Mouse (Mus musculus) T-helper 1 cell (primary cell): ENCODE measurements at regions not wholly inside any gene's neighbourhood (a gene's known extent, or its start where the extent isn't known, plus 50 kb on each side); places are given as distances from the start of the nearest gene placed in this dataset.

Source experiments
- in situ Hi-C: fragments of 300-600 bp; cut with MboI, MseI; formaldehyde crosslinking; loops from one replicate; pipeline ENCODE4 v1.15.1; 2025; ENCODE audit warnings: high pct_unique_total_duplicates

DNA sequence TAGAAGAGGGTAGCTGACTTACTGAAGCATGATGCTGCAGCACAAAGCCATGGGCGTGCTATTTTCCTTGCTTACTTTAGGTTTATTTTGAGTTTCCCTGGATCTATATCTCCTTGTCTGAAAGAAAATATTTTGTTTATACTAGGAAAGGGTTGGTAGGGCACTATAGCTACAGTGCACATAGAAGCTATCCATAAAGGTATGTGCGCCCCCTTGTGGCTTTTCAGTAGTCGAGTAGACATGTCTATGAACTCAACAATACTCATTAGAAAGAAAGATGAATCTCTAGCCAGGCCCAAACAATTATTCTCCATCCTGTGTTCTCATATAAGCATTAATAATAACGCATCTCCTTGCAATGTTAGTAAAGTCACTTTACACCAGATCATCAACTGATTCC is 114.3 kb downstream of the Rab38 start:
- in situ Hi-C loops, result loop anchor here (10.0 kb wide), 1 partner anchor 200 kb away; no protein-coding TSS in a partner anchor

DNA sequence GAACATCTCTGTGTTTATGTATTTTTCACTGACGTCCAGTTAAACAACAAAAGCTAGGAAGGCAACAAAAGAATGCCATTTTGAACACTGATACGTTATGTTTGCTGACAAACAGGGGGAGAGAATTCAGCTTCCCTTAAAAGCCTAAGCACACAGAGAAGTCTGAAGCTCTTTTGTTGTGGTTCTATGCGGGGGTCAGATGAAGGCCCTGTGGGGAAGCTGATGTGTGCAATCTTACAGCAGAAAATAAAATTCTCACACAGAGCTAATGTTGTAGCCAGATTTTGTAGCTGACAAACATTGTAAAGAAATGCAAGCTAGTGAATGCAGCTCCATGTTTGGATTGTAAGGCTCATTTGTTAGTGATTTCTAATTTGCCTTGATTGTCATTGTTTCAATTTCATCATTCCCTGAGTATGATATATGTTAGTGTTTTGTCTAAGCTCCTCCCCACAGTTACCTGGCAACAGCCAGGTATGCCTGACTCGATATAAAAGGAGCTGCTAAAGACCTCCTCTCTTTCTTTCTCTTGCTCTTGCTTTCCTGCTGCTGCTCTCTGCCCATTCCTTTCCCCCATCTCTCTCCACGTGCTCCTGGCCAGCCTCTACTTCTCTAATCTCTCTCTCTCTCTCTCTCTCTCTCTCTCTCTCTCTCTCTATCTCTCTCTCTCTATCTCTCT is 115.0 kb downstream of the Rab38 start:
- in situ Hi-C loops, result loop anchor here (5.0 to 10.0 kb wide), 2 partner anchors 200 to 443 kb away; no protein-coding TSS in a partner anchor

DNA sequence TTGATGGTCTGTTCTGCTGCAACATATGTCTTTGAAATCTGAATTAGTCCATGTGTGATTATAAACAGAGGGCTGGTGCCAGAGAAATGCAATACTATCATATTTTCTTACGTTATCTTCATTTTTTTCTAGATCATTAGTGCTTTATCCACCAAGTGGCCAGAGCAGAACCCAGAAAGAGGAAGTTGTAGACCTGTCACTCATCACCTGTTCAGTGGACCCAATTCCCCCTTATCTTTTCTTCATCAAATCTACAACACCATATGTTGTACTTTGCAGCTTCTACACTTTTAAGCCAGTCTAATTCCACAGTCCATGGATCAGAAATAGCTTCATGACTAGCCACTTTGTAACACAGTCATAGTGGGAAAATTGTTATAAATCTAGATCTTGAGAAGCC is 145.0 kb downstream of the Rab38 start:
- in situ Hi-C loops, result no loop called here

DNA sequence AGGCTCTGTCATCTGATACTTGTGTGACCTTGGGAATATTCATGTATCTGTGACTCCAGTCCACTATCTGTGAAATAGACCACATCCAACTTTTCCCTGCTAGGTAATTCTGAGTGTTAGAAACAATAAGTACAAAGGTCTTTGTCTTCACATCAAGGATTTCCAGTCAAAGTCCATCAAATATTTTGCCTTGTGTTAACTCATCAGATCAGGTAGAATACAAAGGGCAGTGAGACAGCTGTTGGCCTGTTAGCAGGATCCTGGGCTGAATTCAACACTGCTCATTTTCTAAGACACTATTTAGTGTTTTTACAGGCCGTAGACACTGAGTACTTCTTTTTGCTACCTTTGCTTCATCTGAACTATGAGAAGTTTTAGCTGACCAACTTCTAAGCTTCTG is 170.7 kb downstream of the Rab38 start:
- in situ Hi-C loops, result no loop called here
